Mouse (Mus musculus): ENCODE measurements at regions not wholly inside any gene's neighbourhood (a gene's known extent, or its start where the extent isn't known, plus 50 kb on each side); places are given as distances from the start of the nearest gene placed in this dataset.

- H3K9me3 ChIP-seq (replicated peaks; ENCODE audit: control insufficient read depth, insufficient read depth, low read length, poor library complexity, severe bottlenecking): no peaks in the 10 kb centered on the region
- H3K36me3 ChIP-seq (ENCODE audit: control insufficient read depth, insufficient read depth, low read length, poor library complexity, severe bottlenecking): no peaks in the 10 kb centered on the region
- H3K4me1 ChIP-seq (ENCODE audit: control insufficient read depth, insufficient read depth, low read length): no peaks in the 10 kb centered on the region
These were observed 136.9 kb upstream of the Kcnab2 start for GRCm38 (mm10) chr4:152614356-152615100.

More at GRCm38 (mm10) chr4:152614356-152615100, 136.9 kb upstream of the Kcnab2 start:
- no peak for TF ChIP-seq CTCF (IDR thresholded peaks at IDR 0.05; ENCODE audit: low read depth, low read length)
- TF ChIP-seq EP300 (IDR thresholded peaks at IDR 0.05; ENCODE audit: insufficient read depth, low read depth, low read length): no peak
- TF ChIP-seq POLR2A (IDR thresholded peaks at IDR 0.05; ENCODE audit: insufficient read depth, low read length): no peak
- Histone ChIP-seq H3K27me3 (ENCODE audit: control insufficient read depth, insufficient read depth, low read length, poor library complexity, severe bottlenecking) (no peaks in the 10 kb centered on the region), H3K4me3 (ENCODE audit: low read depth, low read length) (no peak overlapping the region), H3K9ac (ENCODE audit: low read depth, poor library complexity, severe bottlenecking) (no peak overlapping the region), H3K27ac (ENCODE audit: insufficient read depth, low read length) (no peak overlapping the region)

Data from ES-Bruce4 (cell line).